Mouse (Mus musculus) heart, adult 9 months (tissue): ENCODE data around the gene Nrxn1.

Experiments used
- DNase-seq, 2 experiments: peaks; one replicate each; pipeline ENCODE4 v3.0.0; 2022; ENCODE audit warnings: low spot score in 2 of 2

The Nrxn1 gene

GRCm38 (mm10) chr17:90809197-90810163 lies 283.4 kb downstream of the Nrxn1 start:
- DNase-seq, result peak; percentile 8 to 27

GRCm38 (mm10) chr17:90808256-90808655 lies 284.6 kb downstream of the Nrxn1 start:
- DNase-seq, result no peak

- no peak for DNase-seq
These were observed 285.7 kb downstream of the Nrxn1 start for GRCm38 (mm10) chr17:90807199-90807598.

DNA sequence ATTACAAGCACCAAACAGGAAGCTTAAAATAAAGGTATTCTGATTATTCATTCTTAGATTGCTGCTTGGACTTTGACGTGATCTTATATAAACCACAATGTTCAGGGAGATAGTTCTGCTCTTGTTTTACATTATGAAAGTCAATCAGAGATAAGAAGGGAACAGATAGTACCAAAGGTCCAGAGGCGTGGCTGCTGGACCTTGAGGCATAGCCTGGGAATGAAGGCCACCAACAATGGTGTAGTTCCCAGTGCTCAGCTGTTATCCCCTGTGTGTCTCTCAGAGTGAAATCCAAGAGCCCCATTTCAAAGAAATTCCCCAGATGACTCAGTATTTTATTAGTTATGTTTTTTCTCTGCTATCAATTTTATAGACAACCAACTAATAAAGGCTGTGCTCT lies 294.2 kb downstream of the Nrxn1 start:
- DNase-seq, result no peak

DNA sequence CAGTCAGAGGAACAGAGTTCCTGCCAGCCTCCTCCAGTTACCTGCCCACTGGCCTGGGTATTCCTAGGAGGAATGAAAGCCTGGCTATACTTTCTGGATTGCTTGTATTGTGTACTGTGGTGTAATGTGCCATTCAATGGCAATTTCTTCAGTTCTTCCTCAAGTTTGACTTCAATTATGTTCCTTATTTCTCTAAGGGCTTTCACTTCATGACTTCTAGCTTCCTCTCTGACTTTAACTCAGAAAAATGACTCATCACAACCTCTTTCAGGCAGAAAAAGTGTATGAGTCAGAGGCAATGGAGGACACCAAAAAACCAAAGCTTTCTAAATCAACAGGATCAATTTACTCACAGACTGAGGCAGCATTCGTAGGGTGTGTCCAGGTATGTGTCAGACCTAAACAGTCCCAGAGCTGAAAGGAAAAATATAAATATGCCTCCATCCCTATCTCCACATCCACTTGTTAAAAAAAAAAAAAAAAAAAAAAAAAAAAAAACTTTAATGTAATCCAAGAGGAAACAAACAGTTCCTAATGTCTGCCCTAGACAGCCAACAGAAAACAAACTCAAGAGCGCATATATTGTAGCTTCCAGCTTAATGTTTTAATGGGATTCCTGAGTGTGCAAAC lies 295.1 kb downstream of the Nrxn1 start:
- DNase-seq, result no peak

DNA sequence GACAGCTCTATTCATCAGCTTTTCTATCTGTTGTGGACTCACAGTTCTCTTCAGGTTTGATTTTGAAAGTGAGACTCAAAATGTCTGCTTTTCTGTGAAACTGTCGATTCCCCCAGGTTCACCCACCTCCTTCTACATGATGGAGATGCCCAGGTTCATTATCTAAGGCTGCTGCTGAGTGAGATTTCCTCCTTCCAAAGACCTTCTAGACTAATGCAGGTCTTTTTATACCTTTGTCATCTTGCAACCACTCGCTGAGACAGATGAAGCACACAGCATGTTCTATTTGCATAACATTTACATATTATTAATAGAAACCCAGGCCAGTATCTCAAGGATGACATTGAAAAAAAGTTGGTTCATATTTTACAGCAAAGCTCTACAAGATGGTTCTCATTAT lies 295.9 kb downstream of the Nrxn1 start:
- DNase-seq, result no peak

- DNase-seq, result no peak
These were observed 304.3 kb downstream of the Nrxn1 start for GRCm38 (mm10) chr17:90788491-90789127.

DNA sequence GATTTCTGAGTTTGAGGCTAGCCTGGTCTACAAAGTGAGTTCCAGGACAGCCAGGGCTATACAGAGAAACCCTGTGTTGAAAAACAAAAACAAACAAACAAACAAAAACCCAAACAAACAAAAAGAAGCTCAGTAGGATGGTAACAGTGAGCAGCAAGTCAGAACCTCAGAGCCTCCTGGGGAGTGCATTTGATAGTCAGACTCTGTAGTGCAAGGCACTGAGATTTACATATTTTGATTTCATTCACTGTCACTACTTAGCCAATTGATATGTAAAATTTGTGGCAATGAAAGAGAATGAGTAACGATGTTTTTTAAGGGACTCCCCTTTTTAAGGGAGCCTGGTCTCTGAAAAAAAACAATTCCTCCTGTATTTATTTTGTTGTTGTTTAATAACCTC lies 304.8 kb downstream of the Nrxn1 start:
- no peak for DNase-seq

DNA sequence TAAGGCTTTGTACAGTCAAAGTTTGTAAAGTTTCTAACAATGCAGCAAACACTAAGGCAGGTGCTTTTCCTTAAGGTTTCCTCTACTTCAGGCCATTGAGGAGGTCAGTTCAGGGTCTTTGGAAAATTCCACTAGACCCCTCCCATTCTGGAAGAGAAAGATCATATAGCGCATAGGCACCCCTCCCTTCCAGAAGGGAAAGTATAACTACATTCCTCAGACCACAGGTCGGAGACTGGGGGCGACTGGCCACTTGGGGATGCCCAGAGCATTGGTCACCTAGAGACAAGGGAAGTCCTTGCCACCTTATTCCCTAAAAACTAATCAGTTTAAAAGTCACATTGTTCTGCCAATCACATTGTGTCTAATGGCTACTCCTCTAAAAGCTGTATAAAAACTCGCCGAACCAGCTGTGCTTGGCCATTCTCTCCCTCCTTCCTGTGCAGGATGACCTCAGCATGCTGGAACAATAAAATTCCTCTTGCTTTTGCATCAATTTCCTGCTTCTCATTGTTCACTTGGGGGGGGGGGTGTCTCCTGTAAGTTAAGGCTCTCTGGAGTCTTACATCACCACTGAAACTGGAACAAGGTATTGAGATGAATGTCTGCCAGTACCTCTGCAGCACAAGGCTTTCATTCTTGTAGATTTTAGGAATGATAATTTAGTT lies 305.6 kb downstream of the Nrxn1 start:
- no peak for DNase-seq

GRCm38 (mm10) chr17:90780481-90780880 lies 312.4 kb downstream of the Nrxn1 start:
- no peak for DNase-seq

DNA sequence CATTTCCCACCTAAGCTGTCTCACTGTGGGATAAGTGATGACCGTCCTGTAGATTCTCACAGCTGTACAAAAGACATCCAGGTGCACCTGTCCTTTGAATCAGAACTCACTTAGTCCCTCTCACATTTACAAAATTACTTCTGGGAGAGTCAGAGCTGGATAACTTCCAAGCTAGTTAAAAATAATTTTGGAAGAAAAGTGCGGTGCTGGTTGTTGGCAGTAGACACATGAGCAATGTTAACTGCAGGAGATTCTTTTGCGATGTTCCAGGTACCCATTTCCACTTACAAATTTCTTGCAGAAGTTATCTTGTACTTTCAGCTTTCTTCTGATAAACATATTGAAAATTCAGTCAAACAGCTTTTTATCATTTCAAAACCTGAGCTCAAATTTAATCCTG lies 317.5 kb downstream of the Nrxn1 start:
- no peak for DNase-seq

- no peak for DNase-seq
These were observed 319.6 kb downstream of the Nrxn1 start for GRCm38 (mm10) chr17:90773233-90773632.

- no peak for DNase-seq
These were observed 324.7 kb downstream of the Nrxn1 start for GRCm38 (mm10) chr17:90768216-90768615.

- DNase-seq, result no peak
These were observed 365.7 kb downstream of the Nrxn1 start for GRCm38 (mm10) chr17:90727124-90727523.

DNA sequence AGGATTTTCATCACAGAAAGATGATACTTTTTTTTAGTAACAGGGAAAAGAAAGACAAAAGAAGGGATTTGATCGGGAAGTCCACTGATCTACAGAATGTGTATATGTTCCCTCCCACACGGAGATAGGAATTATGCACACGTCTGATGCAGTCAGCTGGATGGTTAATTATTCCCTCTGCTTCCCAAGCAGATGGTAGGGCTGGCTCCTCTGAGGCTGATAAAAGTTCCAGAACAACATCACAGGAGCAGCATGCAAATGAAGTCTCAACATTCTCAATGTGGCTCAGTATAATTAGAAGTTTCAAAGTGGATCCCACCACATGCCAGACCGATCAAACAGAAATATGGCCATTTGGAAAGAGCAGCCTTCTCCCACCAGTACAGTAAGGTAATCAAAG lies 388.1 kb downstream of the Nrxn1 start:
- no peak for DNase-seq

DNA sequence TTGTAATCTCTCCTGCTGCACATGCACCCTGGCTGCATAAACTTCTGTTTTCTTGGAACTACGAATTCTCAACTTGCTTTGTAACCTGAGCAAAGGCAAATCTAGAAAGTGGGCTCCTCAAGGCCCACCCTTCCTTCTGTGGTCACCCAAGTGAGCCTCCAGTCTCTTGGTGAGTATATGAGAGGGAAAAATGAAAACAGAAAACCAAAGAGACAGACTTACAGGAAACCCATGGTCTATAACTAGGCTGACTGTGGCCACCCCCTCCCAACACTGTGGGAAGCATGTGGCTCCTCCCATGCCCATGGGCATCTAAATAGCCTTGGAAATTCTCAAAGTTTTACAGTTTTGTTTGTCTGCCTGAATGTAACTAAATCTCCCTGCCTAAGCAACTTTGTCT lies 390.2 kb downstream of the Nrxn1 start:
- DNase-seq, result no peak

- no peak for DNase-seq
These were observed 396.6 kb downstream of the Nrxn1 start for GRCm38 (mm10) chr17:90696071-90696800.

- DNase-seq, result no peak
These were observed 397.7 kb downstream of the Nrxn1 start for GRCm38 (mm10) chr17:90695086-90695584.

DNA sequence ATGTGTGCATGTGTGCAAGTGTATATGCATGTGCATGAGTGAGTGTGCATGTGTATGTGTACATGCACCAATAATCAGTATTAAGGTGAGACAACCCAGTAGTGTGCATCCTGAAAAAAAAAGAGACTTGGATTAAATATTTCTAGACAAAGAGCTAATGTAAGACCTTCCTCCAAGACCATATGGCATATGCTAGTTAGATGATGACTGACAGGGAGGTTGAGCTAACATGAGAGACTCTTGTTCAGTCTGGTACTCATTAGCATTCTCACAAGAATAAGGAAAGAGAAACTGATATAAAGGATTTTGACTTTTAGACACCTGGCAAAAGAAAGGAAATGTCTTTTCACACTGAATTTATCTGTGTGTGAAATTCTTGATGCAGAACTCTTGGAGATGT lies 408.7 kb downstream of the Nrxn1 start:
- no peak for DNase-seq

DNA sequence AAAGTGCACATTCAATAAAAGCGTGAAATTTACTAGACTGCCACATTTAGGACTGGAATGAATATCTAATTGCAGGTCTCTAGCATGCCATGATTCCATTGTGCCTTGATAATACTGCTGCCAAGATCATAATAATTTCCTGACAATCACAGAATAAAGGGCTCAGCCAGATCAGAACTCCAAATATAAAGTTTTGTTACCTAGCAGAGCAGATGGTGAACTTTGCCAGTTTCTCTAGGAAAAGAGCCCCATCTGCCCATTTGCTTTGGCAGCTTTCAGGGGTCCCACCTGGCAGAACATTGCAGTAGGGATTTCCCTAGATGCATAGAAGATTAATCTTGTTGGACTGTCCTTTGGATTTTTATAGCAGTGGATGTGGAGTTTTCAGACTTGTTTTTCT lies 411.9 kb downstream of the Nrxn1 start:
- DNase-seq, result no peak

DNA sequence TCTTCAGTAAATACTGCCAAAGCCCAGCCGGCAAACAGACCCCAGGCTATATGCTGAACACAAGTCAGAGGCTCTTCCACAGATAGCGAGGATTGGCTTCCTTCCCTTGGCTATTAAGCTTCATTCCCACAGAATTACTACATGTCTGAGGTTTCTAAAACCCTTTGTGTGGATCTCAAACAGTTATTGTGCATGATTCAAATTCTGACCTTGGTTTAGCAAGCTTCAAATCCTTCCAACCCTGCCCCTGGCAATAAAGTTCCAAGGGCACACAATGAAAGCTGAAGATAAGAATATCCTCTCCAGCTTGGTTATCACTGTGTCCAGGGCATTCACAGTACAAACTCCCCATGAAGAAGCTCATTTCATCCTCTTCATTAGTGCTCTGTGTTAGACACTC lies 416.2 kb downstream of the Nrxn1 start:
- DNase-seq, result no peak
